Mouse (Mus musculus): ENCODE results near the gene Bivm. TPM values are rescaled to one million over a fixed set of nuclear protein-coding genes. Genes with fewer than 3 reads are reported as not detected.
A peak's percentile ranks its signal among the peaks of the same experiment; 100 is the strongest.

The Bivm gene
- polyA plus RNA-seq, 1 experiment: 9.1 TPM

GRCm38 (mm10) chr1:44140232-44140631 lies 21.5 kb downstream of the Bivm start:
- H3K4me3 ChIP-seq (ENCODE audit: insufficient read depth, poor library complexity, severe bottlenecking): no peak overlapping the region
- peaks cover 57% of the 10 kb centered on the region for H3K36me3 ChIP-seq (ENCODE audit: control insufficient read depth, insufficient read depth)
- no peak for TF ChIP-seq USF1 (IDR thresholded peaks at IDR 0.05; ENCODE audit: low read depth)
- no peak for TF ChIP-seq MAX (IDR thresholded peaks at IDR 0.05)

GRCm38 (mm10) chr1:44142747-44143146 lies 24.0 kb downstream of the Bivm start:
- Histone ChIP-seq H3K4me3 (ENCODE audit: insufficient read depth, poor library complexity, severe bottlenecking) (no peak overlapping the region), H3ac (ENCODE audit: control insufficient read depth, insufficient read length, low read depth) (no peak overlapping the region), H3K79me2 (ENCODE audit: control insufficient read depth, insufficient read depth) (no peaks in the 10 kb centered on the region), H3K27me3 (ENCODE audit: control insufficient read depth, insufficient read depth, insufficient read length) (no peaks in the 10 kb centered on the region), H3K79me3 (ENCODE audit: low read depth) (no peaks in the 10 kb centered on the region), H3K36me3 (ENCODE audit: control insufficient read depth, insufficient read depth) (peaks cover 45% of the 10 kb centered on the region)
- TF ChIP-seq USF1 (IDR thresholded peaks at IDR 0.05; ENCODE audit: low read depth) (no peak), MAX (IDR thresholded peaks at IDR 0.05) (no peak), FOSL1 (IDR thresholded peaks at IDR 0.05; ENCODE audit: insufficient read depth, low read length, poor library complexity, severe bottlenecking) (no peak), MYOD1 (IDR thresholded peaks at IDR 0.05; ENCODE audit: control insufficient read depth, insufficient read length, low read depth) (no peak), CEBPB (IDR thresholded peaks at IDR 0.05; ENCODE audit: low read depth) (no peak), MYOG (IDR thresholded peaks at IDR 0.05; ENCODE audit: control insufficient read depth, extremely low read depth, insufficient read length) (no peak), CTCF (IDR thresholded peaks at IDR 0.05; ENCODE audit: control insufficient read depth, insufficient read depth, insufficient read length) (no peak)

More at GRCm38 (mm10) chr1:44140232-44140631, 21.5 kb downstream of the Bivm start:
- H3K79me3 ChIP-seq (ENCODE audit: low read depth): no peaks in the 10 kb centered on the region
- H3ac ChIP-seq (ENCODE audit: control insufficient read depth, insufficient read length, low read depth): no peak overlapping the region
- H3K27me3 ChIP-seq (ENCODE audit: control insufficient read depth, insufficient read depth, insufficient read length): no peaks in the 10 kb centered on the region
- H3K79me2 ChIP-seq (ENCODE audit: control insufficient read depth, insufficient read depth): no peaks in the 10 kb centered on the region

DNA sequence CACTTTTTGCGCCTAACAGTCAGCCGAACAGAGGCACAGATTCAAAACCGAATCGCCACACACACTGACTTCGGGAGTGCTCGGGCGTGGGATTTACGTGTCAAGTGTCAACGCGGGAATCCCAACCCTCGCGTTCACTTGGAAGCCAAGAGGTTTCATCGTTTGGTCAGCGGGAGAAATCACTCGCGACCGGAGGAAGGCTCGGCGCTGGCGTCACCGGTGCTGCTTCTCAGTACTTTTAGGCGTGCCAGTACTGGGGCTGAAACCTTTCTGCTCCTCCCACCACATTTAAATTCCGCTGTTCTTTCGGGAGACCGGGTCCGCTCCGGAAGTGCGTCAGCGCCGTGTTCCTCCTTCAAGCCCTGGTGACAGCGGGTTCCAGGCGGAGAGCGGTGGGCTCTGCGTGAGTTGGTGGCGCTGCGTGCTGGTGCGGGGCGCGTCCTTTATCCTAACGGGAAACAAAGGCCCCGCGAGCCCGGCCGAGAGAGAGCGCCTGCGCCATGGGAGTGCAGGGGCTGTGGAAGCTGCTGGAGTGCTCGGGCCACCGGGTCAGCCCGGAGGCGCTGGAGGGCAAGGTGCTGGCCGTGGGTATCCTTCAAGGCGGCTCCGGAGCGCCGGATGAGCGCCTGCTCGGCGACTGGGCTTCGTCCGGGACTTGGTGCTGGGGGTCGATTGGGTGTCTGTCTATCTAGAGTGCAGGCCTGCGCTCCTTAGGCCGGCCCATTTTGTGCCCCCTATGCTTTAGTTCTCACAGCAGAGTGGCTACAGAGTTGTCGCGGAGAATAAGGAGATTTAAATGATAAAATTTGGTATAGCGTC lies 29.0 kb downstream of the Bivm start, which contains the start of gene Ercc5:
Gene Ercc5 (plus strand): TSS at position 182 of the 819 bp plus-strand sequence.
- peaks cover 18% of the 10 kb centered on the region for H3K79me2 ChIP-seq (ENCODE audit: control insufficient read depth, insufficient read depth)
- peaks cover 3% of the 10 kb centered on the region for H3K79me3 ChIP-seq (ENCODE audit: low read depth)
- H3ac ChIP-seq (ENCODE audit: control insufficient read depth, insufficient read length, low read depth): peak within 1 kb of the TSS; percentile 83
- no peaks in the 10 kb centered on the region for H3K27me3 ChIP-seq (ENCODE audit: control insufficient read depth, insufficient read depth, insufficient read length)
- peak within 1 kb of the TSS; percentile 56 for H3K4me3 ChIP-seq (ENCODE audit: insufficient read depth, poor library complexity, severe bottlenecking)
- TF ChIP-seq CTCF (IDR thresholded peaks at IDR 0.05; ENCODE audit: control insufficient read depth, insufficient read depth, insufficient read length) (no peak), MAX (IDR thresholded peaks at IDR 0.05) (peak; percentile 27)
- H3K36me3 ChIP-seq (ENCODE audit: control insufficient read depth, insufficient read depth): peaks cover 16% of the 10 kb centered on the region

DNA sequence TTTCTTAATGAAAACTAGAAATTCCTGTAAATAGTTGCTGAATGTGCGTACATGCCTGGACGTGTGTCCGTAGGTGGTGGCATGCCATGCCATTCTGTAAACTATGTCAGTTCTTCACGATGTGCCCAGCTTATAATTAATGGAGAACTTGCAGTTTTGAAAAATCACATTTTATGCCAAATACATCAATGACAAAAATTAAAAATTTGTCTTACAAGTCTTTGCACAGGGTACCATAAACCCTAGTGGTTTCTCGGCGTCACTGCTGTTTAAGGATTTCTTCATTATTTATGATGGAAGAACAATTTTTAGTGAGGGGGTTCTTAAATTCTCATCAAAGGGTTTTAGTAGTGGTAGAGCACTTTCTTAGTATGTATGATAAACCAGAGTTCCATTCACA lies 29.9 kb downstream of the Bivm start:
- H3K4me3 ChIP-seq (ENCODE audit: insufficient read depth, poor library complexity, severe bottlenecking): peak overlapping the region; percentile 56
- TF ChIP-seq FOSL1 (IDR thresholded peaks at IDR 0.05; ENCODE audit: insufficient read depth, low read length, poor library complexity, severe bottlenecking) (no peak), MYOD1 (IDR thresholded peaks at IDR 0.05; ENCODE audit: control insufficient read depth, insufficient read length, low read depth) (no peak), MYOG (IDR thresholded peaks at IDR 0.05; ENCODE audit: control insufficient read depth, extremely low read depth, insufficient read length) (no peak), USF1 (IDR thresholded peaks at IDR 0.05; ENCODE audit: low read depth) (no peak), CEBPB (IDR thresholded peaks at IDR 0.05; ENCODE audit: low read depth) (no peak)
- no peak overlapping the region for H3ac ChIP-seq (ENCODE audit: control insufficient read depth, insufficient read length, low read depth)

DNA sequence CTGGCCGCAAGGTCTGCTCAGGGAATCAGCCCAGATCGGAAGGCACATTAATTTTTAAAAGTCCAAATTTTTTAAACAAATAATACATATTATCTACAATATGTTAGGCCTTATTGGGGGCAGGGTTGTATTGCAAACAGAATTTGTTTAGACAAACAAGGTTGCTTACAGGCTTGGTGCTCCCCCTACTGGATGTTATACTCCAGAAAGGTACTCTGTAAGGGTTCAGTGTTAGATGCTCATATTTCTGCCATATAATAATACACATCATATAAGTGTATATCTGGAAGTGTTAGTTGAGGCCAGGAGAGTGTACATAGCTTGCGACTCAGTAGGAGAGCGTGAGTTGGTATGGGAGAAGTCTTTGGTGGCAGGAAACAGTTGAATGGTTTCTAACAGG lies 36.5 kb downstream of the Bivm start:
- TF ChIP-seq MAX (IDR thresholded peaks at IDR 0.05): no peak
- TF ChIP-seq CTCF (IDR thresholded peaks at IDR 0.05; ENCODE audit: control insufficient read depth, insufficient read depth, insufficient read length): no peak
- TF ChIP-seq MYOD1 (IDR thresholded peaks at IDR 0.05; ENCODE audit: control insufficient read depth, insufficient read length, low read depth): no peak
- no peak for TF ChIP-seq CEBPB (IDR thresholded peaks at IDR 0.05; ENCODE audit: low read depth)
- no peak for TF ChIP-seq FOSL1 (IDR thresholded peaks at IDR 0.05; ENCODE audit: insufficient read depth, low read length, poor library complexity, severe bottlenecking)
- TF ChIP-seq USF1 (IDR thresholded peaks at IDR 0.05; ENCODE audit: low read depth): no peak
- TF ChIP-seq MYOG (IDR thresholded peaks at IDR 0.05; ENCODE audit: control insufficient read depth, extremely low read depth, insufficient read length): no peak
- no peak overlapping the region for H3K4me3 ChIP-seq (ENCODE audit: insufficient read depth, poor library complexity, severe bottlenecking)

More for the DNA sequence above, 29.9 kb downstream of the Bivm start:
- peaks cover 18% of the 10 kb centered on the region for H3K79me2 ChIP-seq (ENCODE audit: control insufficient read depth, insufficient read depth)
- peaks cover 7% of the 10 kb centered on the region for H3K36me3 ChIP-seq (ENCODE audit: control insufficient read depth, insufficient read depth)
- no peaks in the 10 kb centered on the region for H3K27me3 ChIP-seq (ENCODE audit: control insufficient read depth, insufficient read depth, insufficient read length)
- H3K79me3 ChIP-seq (ENCODE audit: low read depth): peaks cover 3% of the 10 kb centered on the region

DNA sequence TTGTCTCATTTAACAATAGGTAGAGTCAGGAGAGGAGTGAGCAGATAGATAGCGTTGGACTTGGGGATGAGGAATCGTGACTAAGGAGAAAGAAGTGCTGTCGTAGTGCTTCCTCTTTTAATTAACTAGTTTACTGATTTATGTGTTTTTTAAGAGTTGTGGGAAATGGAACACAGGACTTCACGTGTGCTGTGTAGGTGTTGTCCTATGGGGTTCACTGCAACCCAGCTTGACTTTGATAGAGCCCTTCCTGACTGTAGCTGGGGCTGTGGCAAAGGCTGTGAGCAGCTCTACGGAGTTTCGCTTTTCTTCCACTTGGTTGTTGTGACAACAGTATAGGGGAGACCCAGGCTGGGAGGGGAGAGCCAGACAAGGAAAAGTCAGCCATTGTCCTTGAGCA lies 39.6 kb downstream of the Bivm start:
- H3K27me3 ChIP-seq (ENCODE audit: control insufficient read depth, insufficient read depth, insufficient read length): no peaks in the 10 kb centered on the region
- TF ChIP-seq MYOG (IDR thresholded peaks at IDR 0.05; ENCODE audit: control insufficient read depth, extremely low read depth, insufficient read length) (no peak), CTCF (IDR thresholded peaks at IDR 0.05; ENCODE audit: control insufficient read depth, insufficient read depth, insufficient read length) (no peak), USF1 (IDR thresholded peaks at IDR 0.05; ENCODE audit: low read depth) (no peak), CEBPB (IDR thresholded peaks at IDR 0.05; ENCODE audit: low read depth) (no peak), FOSL1 (IDR thresholded peaks at IDR 0.05; ENCODE audit: insufficient read depth, low read length, poor library complexity, severe bottlenecking) (no peak), MAX (IDR thresholded peaks at IDR 0.05) (no peak), MYOD1 (IDR thresholded peaks at IDR 0.05; ENCODE audit: control insufficient read depth, insufficient read length, low read depth) (no peak)
- H3K79me2 ChIP-seq (ENCODE audit: control insufficient read depth, insufficient read depth): peaks cover 7% of the 10 kb centered on the region
- H3K36me3 ChIP-seq (ENCODE audit: control insufficient read depth, insufficient read depth): peaks cover 44% of the 10 kb centered on the region
- H3K79me3 ChIP-seq (ENCODE audit: low read depth): peaks cover 2% of the 10 kb centered on the region
- no peak overlapping the region for H3ac ChIP-seq (ENCODE audit: control insufficient read depth, insufficient read length, low read depth)
- no peak overlapping the region for H3K4me3 ChIP-seq (ENCODE audit: insufficient read depth, poor library complexity, severe bottlenecking)

More for the DNA sequence above, 36.5 kb downstream of the Bivm start:
- Histone ChIP-seq H3K27me3 (ENCODE audit: control insufficient read depth, insufficient read depth, insufficient read length) (no peaks in the 10 kb centered on the region), H3ac (ENCODE audit: control insufficient read depth, insufficient read length, low read depth) (no peak overlapping the region), H3K36me3 (ENCODE audit: control insufficient read depth, insufficient read depth) (peaks cover 17% of the 10 kb centered on the region), H3K79me2 (ENCODE audit: control insufficient read depth, insufficient read depth) (peaks cover 7% of the 10 kb centered on the region), H3K79me3 (ENCODE audit: low read depth) (peaks cover 3% of the 10 kb centered on the region)
